Mouse (Mus musculus) midbrain, embryonic 13.5 days (tissue): ENCODE data around the gene BC029722. TPM values are rescaled to one million over a fixed set of nuclear protein-coding genes. Genes with fewer than 3 reads are reported as not detected.

Experiments
- ATAC-seq: fragments of 200-750 bp; cut with Nextera tagmentation; 2 replicates; pipeline ENCODE4 v1.8.0; 2017; ENCODE audit warnings: mild to moderate bottlenecking, moderate TSS enrichment, moderate library complexity
- H3K27ac ChIP-seq: fragments of 300-500 bp; sonication (generic); 2 replicates; pipeline ENCODE4 v1.5.1; 2015; ENCODE audit warnings: inconsistent platforms, mild to moderate bottlenecking, moderate library complexity
- H3K27me3 ChIP-seq: fragments of 300-500 bp; sonication (generic); 2 replicates; pipeline ENCODE4 v1.6.1; 2015; ENCODE audit warnings: mild to moderate bottlenecking, inconsistent platforms
- H3K36me3 ChIP-seq: fragments of 300-500 bp; sonication (generic); 2 replicates; pipeline ENCODE4 v1.6.1; 2015; ENCODE audit warnings: mild to moderate bottlenecking, inconsistent platforms
- H3K4me1 ChIP-seq: fragments of 300-500 bp; sonication (generic); replicated peaks from 2 replicates; pipeline ENCODE4 v1.6.1; 2015; ENCODE audit warnings: inconsistent platforms
- H3K4me2 ChIP-seq: fragments of 300-500 bp; sonication (generic); replicated peaks from 2 replicates; pipeline ENCODE4 v1.6.1; 2015; ENCODE audit warnings: moderate library complexity, mild to moderate bottlenecking, inconsistent platforms
- H3K4me3 ChIP-seq: fragments of 300-500 bp; sonication (generic); replicated peaks from 2 replicates; pipeline ENCODE4 v1.5.1; 2015; ENCODE audit warnings: mild to moderate bottlenecking, inconsistent platforms
- H3K9ac ChIP-seq: fragments of 300-500 bp; sonication (generic); replicated peaks from 2 replicates; pipeline ENCODE4 v1.6.1; 2015; ENCODE audit warnings: mild to moderate bottlenecking, inconsistent platforms
- H3K9me3 ChIP-seq: fragments of 300-500 bp; sonication (generic); 2 replicates; pipeline ENCODE4 v1.6.1; 2016; ENCODE audit warnings: mild to moderate bottlenecking, inconsistent platforms
- WGBS: fragments of 180-500 bp; shearing (Covaris S2); methylation state at CpG from one replicate; pipeline ENCODE4 v1.1.7; 2015; 5-methylcytosine and 5-hydroxymethylcytosine counted together
- polyA plus RNA-seq: library from polyadenylated mRNA; unstranded; fragments of >200 nt; fragmentation: Nextera tagmentation; extraction: Ambion mirVana; gene quantifications from 2 replicates; pipeline ENCODE4 v1.2.1, GENCODE M21; 2015

Gene BC029722
- polyA plus RNA-seq, 1 experiment from 2014 or later: 25.2 TPM

DNA sequence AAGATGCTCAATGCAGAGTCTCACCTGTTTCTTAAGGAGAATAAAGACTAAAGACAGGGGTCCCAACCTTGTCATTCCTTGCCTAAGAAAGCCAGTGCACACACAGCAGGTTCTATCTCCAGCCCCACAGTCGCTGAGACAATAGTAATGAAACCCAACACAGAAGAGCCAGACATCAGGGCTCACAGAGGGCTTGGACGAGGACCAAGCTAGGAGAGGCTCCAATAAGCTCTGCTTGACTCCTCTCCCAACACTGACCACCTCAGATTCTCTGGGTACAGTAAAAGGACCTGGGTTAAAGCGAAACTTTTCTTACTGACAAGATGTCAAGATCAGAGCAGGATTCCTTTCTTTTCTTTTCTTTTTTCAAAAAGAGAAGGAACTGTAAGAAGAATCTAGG, 20.6 kb downstream of the BC029722 start:
- 62% methylated on average over 3 of the region's 3 CpGs for WGBS
- no peak for ATAC-seq
- Histone ChIP-seq H3K27me3 (no peaks in the 10 kb centered on the region), H3K9ac (no peak overlapping the region), H3K36me3 (peaks cover 67% of the 10 kb centered on the region), H3K4me2 (no peak overlapping the region), H3K4me3 (no peak overlapping the region), H3K4me1 (no peaks in the 10 kb centered on the region), H3K9me3 (no peaks in the 10 kb centered on the region), H3K27ac (no peak overlapping the region)

GRCm38 (mm10) chr2:155794674-155795445, 24.4 kb downstream of the BC029722 start:
- H3K4me1 ChIP-seq: 0 out of 2 replicates have a peak, but pooled peaks cover 3% of the 10 kb centered on the region
- no peaks in the 10 kb centered on the region for H3K9me3 ChIP-seq
- H3K9ac ChIP-seq: no peak overlapping the region
- ATAC-seq: no peak
- no peak overlapping the region for H3K4me3 ChIP-seq
- no peak overlapping the region for H3K27ac ChIP-seq
- H3K36me3 ChIP-seq: peaks cover 38% of the 10 kb centered on the region
- WGBS: 90% methylated on average over 12 of the region's 12 CpGs
- H3K4me2 ChIP-seq: no peak overlapping the region
- H3K27me3 ChIP-seq: no peaks in the 10 kb centered on the region

GRCm38 (mm10) chr2:155792899-155793298, 26.3 kb downstream of the BC029722 start:
- 29% methylated on average over 12 of the region's 12 CpGs for WGBS
- Histone ChIP-seq H3K4me2 (0 out of 2 replicates have a peak overlapping the region, but pooled peaks have one; percentile 3), H3K9me3 (no peaks in the 10 kb centered on the region), H3K27me3 (no peaks in the 10 kb centered on the region), H3K27ac (no peak overlapping the region), H3K9ac (no peak overlapping the region), H3K36me3 (peaks cover 20% of the 10 kb centered on the region), H3K4me1 (0 out of 2 replicates have a peak, but pooled peaks cover 3% of the 10 kb centered on the region), H3K4me3 (no peak overlapping the region)
- ATAC-seq: no peak

DNA sequence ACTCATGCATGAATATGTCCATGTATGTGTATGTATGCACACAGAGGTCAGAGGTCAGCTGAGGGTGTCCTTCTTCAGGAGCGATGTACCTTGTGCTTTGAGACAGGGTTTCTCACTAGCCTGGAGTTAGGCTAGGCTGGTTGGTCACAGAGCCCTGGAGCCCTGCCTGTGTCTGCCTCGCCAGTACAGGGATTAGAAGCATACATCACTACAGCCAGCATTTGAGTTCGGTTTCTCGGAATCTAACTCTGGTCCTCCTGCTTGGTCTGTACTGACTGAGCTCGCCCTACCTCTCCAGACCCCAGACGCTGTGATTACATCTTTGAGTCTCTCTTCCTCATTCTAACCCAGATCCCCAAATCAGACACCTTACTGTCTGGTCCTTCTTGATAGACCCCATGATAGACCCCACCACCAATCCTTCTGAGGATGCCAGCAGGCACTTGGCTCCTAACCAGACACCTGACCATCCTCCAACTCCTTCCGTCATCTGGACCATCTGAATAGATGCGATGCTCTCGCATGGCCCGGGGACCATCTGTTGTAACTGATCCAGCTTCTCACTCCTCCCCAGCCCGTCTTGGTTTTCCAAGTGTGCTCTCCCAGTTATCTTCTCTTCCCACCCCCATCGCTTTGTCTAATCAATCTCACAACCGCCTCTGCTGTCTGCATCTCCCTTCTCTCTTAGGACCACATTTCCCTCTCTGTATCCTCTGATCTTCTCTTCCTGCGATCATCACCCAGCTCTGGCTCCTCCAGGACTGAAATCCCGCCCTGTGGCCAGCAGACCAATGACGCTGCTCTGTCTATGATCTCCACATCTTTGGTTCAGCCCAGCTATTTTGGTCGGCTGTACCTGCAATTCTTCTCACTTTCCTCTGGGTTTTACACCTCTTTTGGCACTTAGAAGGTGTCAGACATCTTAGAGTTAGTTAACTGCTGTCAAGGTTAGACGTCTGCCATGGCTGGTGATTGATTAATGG, 31.0 kb downstream of the BC029722 start:
- no peak for ATAC-seq
- no peaks in the 10 kb centered on the region for H3K27me3 ChIP-seq
- no peaks in the 10 kb centered on the region for H3K9me3 ChIP-seq
- H3K36me3 ChIP-seq: 0 out of 2 replicates have a peak, but pooled peaks cover 3% of the 10 kb centered on the region
- 82% methylated on average over 18 of the region's 18 CpGs for WGBS
- H3K4me3 ChIP-seq: no peak overlapping the region
- no peak overlapping the region for H3K27ac ChIP-seq
- H3K9ac ChIP-seq: no peak overlapping the region
- 0 out of 2 replicates have a peak, but pooled peaks cover 3% of the 10 kb centered on the region for H3K4me1 ChIP-seq
- H3K4me2 ChIP-seq: no peak overlapping the region

GRCm38 (mm10) chr2:155786905-155787304, 32.3 kb downstream of the BC029722 start:
- no peaks in the 10 kb centered on the region for H3K27me3 ChIP-seq
- WGBS: 80% methylated on average over 5 of the region's 5 CpGs
- no peaks in the 10 kb centered on the region for H3K4me1 ChIP-seq
- no peak for ATAC-seq
- H3K27ac ChIP-seq: no peak overlapping the region
- no peak overlapping the region for H3K4me3 ChIP-seq
- no peak overlapping the region for H3K9ac ChIP-seq
- H3K9me3 ChIP-seq: no peaks in the 10 kb centered on the region
- H3K4me2 ChIP-seq: no peak overlapping the region
- H3K36me3 ChIP-seq: no peaks in the 10 kb centered on the region

GRCm38 (mm10) chr2:155784534-155784933, 34.7 kb downstream of the BC029722 start:
- 76% methylated on average over 6 of the region's 6 CpGs for WGBS
- no peak overlapping the region for H3K4me2 ChIP-seq
- no peak overlapping the region for H3K27ac ChIP-seq
- no peak for ATAC-seq
- H3K9ac ChIP-seq: no peak overlapping the region
- H3K4me3 ChIP-seq: no peak overlapping the region
- H3K36me3 ChIP-seq: no peaks in the 10 kb centered on the region
- no peaks in the 10 kb centered on the region for H3K27me3 ChIP-seq
- H3K4me1 ChIP-seq: no peaks in the 10 kb centered on the region
- H3K9me3 ChIP-seq: no peaks in the 10 kb centered on the region

DNA sequence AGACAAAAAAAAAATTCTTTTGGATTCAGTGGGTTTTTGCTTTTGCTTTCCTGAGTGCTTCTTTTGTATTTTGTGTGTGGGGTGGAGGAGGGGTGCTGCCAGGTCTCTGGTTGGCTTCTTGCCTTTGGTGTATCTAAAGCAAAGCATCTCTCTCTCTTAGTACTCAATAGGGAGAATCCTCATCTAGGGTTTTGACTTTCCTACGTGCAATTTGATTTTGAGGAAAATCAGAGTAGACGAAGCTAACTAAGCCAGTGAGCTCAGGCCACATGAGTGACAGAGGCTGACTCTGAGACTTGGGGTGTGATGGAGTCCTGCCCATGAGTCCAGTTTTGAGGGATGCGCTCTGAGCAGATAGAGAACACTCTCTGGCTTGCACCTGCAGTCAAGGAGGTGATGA, 39.7 kb downstream of the BC029722 start:
- no peak for ATAC-seq
- Histone ChIP-seq H3K4me1 (peaks cover 37% of the 10 kb centered on the region), H3K9ac (no peak overlapping the region), H3K27ac (no peak overlapping the region), H3K27me3 (peaks cover 5% of the 10 kb centered on the region; the same call in 1 of the 2 replicates), H3K4me2 (no peak overlapping the region), H3K9me3 (no peaks in the 10 kb centered on the region), H3K4me3 (no peak overlapping the region), H3K36me3 (no peaks in the 10 kb centered on the region)
- WGBS: 87% methylated on average over 3 of the region's 3 CpGs

DNA sequence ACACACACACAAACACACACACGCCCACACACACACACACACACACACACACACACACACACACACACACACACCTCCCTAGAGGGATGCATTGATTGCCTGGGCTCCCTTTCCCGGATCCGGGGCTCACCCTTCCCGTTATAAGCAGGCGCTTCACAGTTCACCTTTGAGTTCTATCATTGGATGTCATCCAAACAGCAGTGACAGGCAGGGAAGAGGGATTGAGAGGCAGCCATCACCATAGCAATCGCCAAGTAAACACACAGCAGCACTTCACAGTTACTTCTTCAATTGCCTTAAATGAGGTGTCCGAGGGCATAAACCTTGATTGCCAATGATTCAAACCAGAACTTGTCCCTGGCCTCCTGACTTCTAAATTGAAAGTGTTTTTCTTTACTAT, 40.2 kb downstream of the BC029722 start:
- Histone ChIP-seq H3K4me3 (no peak overlapping the region), H3K4me2 (no peak overlapping the region), H3K4me1 (peaks cover 38% of the 10 kb centered on the region), H3K27me3 (peaks cover 9% of the 10 kb centered on the region), H3K9ac (no peak overlapping the region), H3K27ac (no peak overlapping the region), H3K36me3 (no peaks in the 10 kb centered on the region), H3K9me3 (no peaks in the 10 kb centered on the region)
- 59% methylated on average over 7 of the region's 7 CpGs for WGBS
- no peak for ATAC-seq

DNA sequence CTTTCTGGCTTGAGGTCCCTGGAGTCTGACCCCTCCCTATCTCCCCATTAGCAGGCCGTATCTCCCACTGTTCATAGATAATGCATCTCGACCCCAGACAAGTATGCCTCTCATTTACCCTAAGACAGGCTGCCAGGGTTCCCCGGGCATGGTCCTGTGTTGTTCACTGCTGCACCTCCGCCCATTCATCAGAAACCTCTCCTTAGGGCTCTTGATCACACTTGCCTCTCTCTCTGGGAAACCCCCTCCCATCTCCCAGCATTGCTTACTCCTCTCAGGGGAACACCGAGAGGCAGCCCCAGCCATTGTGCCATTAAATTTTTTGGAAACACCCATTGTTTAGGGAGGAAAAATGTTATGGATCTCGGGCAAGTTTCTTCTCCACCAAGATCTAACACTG, 41.2 kb downstream of the BC029722 start:
- 50% methylated on average over 6 of the region's 6 CpGs for WGBS
- H3K9ac ChIP-seq: no peak overlapping the region
- H3K9me3 ChIP-seq: no peaks in the 10 kb centered on the region
- H3K27me3 ChIP-seq: peaks cover 20% of the 10 kb centered on the region
- H3K4me1 ChIP-seq: peaks cover 38% of the 10 kb centered on the region
- H3K4me3 ChIP-seq: no peak overlapping the region
- no peaks in the 10 kb centered on the region for H3K36me3 ChIP-seq
- 0 out of 2 replicates have a peak overlapping the region, but pooled peaks have one; percentile 7 for H3K4me2 ChIP-seq
- no peak overlapping the region for H3K27ac ChIP-seq
- ATAC-seq: no peak

GRCm38 (mm10) chr2:155777688-155777985, 41.6 kb downstream of the BC029722 start:
- 0 out of 2 replicates have a peak overlapping the region, but pooled peaks have one; percentile 7 for H3K4me2 ChIP-seq
- no peak for ATAC-seq
- no peak overlapping the region for H3K9ac ChIP-seq

GRCm38 (mm10) chr2:155776824-155777687, 42.2 kb downstream of the BC029722 start:
- Histone ChIP-seq H3K4me2 (peak overlapping the region; percentile 74; the same call in 1 of the 2 replicates), H3K36me3 (no peaks in the 10 kb centered on the region), H3K27ac (no peak overlapping the region), H3K4me1 (peaks cover 38% of the 10 kb centered on the region), H3K9me3 (no peaks in the 10 kb centered on the region), H3K27me3 (peaks cover 25% of the 10 kb centered on the region), H3K9ac (no peak overlapping the region), H3K4me3 (no peak overlapping the region)
- ATAC-seq: no peak
- WGBS: 75% methylated on average over 10 of the region's 10 CpGs

More at GRCm38 (mm10) chr2:155777688-155777985, 41.6 kb downstream of the BC029722 start:
- 53% methylated on average over 4 of the region's 4 CpGs for WGBS
- peaks cover 38% of the 10 kb centered on the region for H3K4me1 ChIP-seq
- H3K36me3 ChIP-seq: no peaks in the 10 kb centered on the region
- no peak overlapping the region for H3K4me3 ChIP-seq
- H3K9me3 ChIP-seq: no peaks in the 10 kb centered on the region
- H3K27ac ChIP-seq: no peak overlapping the region
- peaks cover 22% of the 10 kb centered on the region for H3K27me3 ChIP-seq
